Mouse (Mus musculus): ENCODE data around the gene S100a10. TPM values are rescaled to one million over a fixed set of nuclear protein-coding genes. Genes with fewer than 3 reads are reported as not detected.

The S100a10 gene
- polyA plus RNA-seq, 1 experiment from 2014 or later, result 430 TPM

DNA sequence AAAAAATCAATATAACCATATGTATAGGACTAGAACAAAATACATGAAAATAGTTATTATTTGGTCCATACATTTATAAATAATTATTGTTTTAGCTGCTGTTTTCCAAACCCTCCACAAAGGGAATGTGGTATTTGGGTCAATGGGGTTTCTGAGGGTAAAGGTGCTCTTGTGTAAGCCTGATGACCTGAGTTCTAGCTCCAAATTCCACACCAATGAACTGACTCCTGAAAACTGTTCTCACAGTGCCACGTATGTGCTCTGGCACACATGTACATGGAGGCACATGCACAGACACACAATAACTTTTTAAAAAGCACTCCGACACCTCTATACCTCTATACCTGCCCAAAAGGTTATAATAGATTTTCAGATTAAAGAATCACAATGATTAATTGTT is 1.6 kb upstream of the S100a10 start:
- no peaks in the 10 kb centered on the region for H3K36me3 ChIP-seq (ENCODE audit: control insufficient read depth, insufficient read depth, low read length)
- peaks cover 14% of the 10 kb centered on the region for H3K4me1 ChIP-seq (ENCODE audit: control insufficient read depth, insufficient read depth, low read length)
- H3K4me2 ChIP-seq (replicated peaks; ENCODE audit: low read depth, low read length), result no peak overlapping the region
- H3K4me3 ChIP-seq (ENCODE audit: low read depth, low read length), result no peak overlapping the region
- H3K9ac ChIP-seq (replicated peaks; ENCODE audit: low read depth, low read length), result no peak overlapping the region
- WGBS, result 85% methylated on average over 2 of the region's 2 CpGs
- no peaks in the 10 kb centered on the region for H3K9me3 ChIP-seq (ENCODE audit: control insufficient read depth, low read depth, low read length)
- ATAC-seq (ENCODE audit: insufficient number of reproducible peaks, insufficient read depth, low FRiP score, low read depth), result no peak
- H3K27ac ChIP-seq (ENCODE audit: low read length), result no peak overlapping the region
- H3K27me3 ChIP-seq (ENCODE audit: control insufficient read depth, insufficient read depth, low read length), result no peaks in the 10 kb centered on the region

DNA sequence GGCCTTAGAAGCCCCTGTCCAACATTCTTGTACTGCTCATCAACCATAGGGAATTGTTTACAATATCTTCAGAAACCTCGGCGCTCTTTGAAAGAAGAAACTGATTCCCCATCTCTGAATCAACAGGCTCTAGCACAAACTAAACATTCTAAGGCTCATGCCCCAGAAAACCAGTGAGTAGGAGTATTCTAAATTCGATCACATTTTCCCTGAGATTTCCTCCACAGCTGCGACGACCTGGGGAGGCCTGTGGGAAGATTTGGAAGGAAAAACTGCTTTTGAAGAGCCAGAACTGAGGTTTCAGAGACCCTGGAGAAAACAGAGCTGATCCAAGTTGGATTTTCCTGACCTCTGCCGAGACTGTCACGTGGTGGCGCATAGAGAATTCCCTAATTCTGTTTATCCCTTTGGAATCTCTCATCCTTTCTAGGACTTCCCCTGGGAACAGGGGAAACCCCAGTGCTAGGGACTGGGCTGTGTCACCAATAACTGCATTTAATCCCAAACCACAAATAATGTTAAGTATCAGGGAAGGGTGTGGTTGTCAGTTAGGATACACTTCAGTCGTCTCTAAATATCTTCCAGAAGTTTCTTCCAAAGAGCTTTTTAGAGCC is 1.0 kb upstream of the S100a10 start:
- Histone ChIP-seq H3K36me3 (ENCODE audit: control insufficient read depth, insufficient read depth, low read length) (no peaks in the 10 kb centered on the region), H3K4me2 (replicated peaks; ENCODE audit: low read depth, low read length) (no peak overlapping the region), H3K4me1 (ENCODE audit: control insufficient read depth, insufficient read depth, low read length) (peaks cover 14% of the 10 kb centered on the region), H3K27ac (ENCODE audit: low read length) (no peak overlapping the region), H3K4me3 (ENCODE audit: low read depth, low read length) (no peak overlapping the region), H3K9ac (replicated peaks; ENCODE audit: low read depth, low read length) (no peak overlapping the region), H3K9me3 (ENCODE audit: control insufficient read depth, low read depth, low read length) (no peaks in the 10 kb centered on the region), H3K27me3 (ENCODE audit: control insufficient read depth, insufficient read depth, low read length) (no peaks in the 10 kb centered on the region)
- 40% methylated on average over 9 of the region's 9 CpGs for WGBS
- ATAC-seq (ENCODE audit: insufficient number of reproducible peaks, insufficient read depth, low FRiP score, low read depth), result no peak

DNA sequence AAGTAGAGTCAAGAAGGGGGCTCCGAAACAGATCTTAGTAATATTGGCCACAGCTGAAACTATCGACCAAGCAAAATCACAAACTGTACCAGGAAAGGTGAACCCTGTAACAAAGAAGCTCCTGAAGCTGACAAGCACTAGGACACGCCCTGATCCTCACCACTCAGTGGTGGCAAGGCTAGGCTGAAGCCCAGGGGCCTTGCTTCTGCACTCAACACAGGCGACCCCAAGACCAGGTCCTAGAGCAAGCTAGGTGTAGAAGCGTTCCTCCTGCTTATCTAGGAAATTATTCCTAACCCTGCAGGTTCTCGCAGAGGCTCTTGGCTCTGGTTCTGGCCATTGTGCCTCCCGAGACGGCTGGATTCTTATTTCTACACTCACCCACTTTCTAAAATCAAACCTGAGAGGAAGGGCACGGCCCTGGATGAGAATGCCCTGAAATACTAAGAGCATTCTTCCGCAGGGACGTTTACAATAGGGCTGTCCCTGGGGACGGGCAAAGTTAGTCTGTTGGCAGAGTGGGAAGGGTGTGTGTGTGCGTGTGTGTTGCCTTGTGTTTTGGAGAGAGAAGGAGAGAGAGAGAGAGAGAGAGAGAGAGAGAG is 400 bp upstream of the S100a10 start:
- Histone ChIP-seq H3K36me3 (ENCODE audit: control insufficient read depth, insufficient read depth, low read length) (no peaks in the 10 kb centered on the region), H3K4me2 (replicated peaks; ENCODE audit: low read depth, low read length) (peak overlapping the region; percentile 78), H3K4me1 (ENCODE audit: control insufficient read depth, insufficient read depth, low read length) (peaks cover 14% of the 10 kb centered on the region), H3K9me3 (ENCODE audit: control insufficient read depth, low read depth, low read length) (no peaks in the 10 kb centered on the region), H3K27ac (ENCODE audit: low read length) (0 out of 2 replicates have a peak overlapping the region, but pooled peaks have one; percentile 56), H3K9ac (replicated peaks; ENCODE audit: low read depth, low read length) (0 out of 2 replicates have a peak overlapping the region, but pooled peaks have one; percentile 11), H3K27me3 (ENCODE audit: control insufficient read depth, insufficient read depth, low read length) (no peaks in the 10 kb centered on the region), H3K4me3 (ENCODE audit: low read depth, low read length) (peak overlapping the region; percentile 58)
- WGBS, result 18% methylated on average over 13 of the region's 13 CpGs
- peak; percentile 38 for ATAC-seq (ENCODE audit: insufficient number of reproducible peaks, insufficient read depth, low FRiP score, low read depth)

DNA sequence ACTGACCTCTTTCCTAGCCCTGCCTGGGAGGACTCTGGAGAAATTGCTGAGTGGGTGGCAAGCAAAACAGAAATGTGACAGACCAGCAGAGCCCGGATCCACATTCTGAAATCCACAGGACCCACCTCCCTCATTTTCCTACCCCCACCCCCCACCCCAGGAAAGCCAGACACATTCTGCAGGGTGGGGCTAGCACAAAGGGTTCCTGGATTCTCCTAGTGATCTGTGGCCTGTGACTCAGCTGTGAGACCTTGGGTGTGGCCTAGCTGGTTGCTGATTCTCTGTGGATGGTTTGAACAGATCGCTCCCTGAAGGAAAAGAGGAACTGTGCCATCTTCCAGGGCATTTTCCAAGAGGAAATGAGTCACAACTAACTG is 986 bp downstream of the S100a10 start:
- H3K4me3 ChIP-seq (ENCODE audit: low read depth, low read length), result peak overlapping the region; percentile 58
- H3K4me1 ChIP-seq (ENCODE audit: control insufficient read depth, insufficient read depth, low read length), result peaks cover 14% of the 10 kb centered on the region
- no peaks in the 10 kb centered on the region; the same call in 1 of the 2 replicates for H3K36me3 ChIP-seq (ENCODE audit: control insufficient read depth, insufficient read depth, low read length)
- H3K9me3 ChIP-seq (ENCODE audit: control insufficient read depth, low read depth, low read length), result no peaks in the 10 kb centered on the region
- ATAC-seq (ENCODE audit: insufficient number of reproducible peaks, insufficient read depth, low FRiP score, low read depth), result no peak
- H3K27me3 ChIP-seq (ENCODE audit: control insufficient read depth, insufficient read depth, low read length), result no peaks in the 10 kb centered on the region
- peak overlapping the region; percentile 58 for H3K9ac ChIP-seq (replicated peaks; ENCODE audit: low read depth, low read length)
- WGBS, result 17% methylated on average over 2 of the region's 2 CpGs
- H3K27ac ChIP-seq (ENCODE audit: low read length), result peak overlapping the region; percentile 83; the same call in 1 of the 2 replicates
- H3K4me2 ChIP-seq (replicated peaks; ENCODE audit: low read depth, low read length), result peak overlapping the region; percentile 78

DNA sequence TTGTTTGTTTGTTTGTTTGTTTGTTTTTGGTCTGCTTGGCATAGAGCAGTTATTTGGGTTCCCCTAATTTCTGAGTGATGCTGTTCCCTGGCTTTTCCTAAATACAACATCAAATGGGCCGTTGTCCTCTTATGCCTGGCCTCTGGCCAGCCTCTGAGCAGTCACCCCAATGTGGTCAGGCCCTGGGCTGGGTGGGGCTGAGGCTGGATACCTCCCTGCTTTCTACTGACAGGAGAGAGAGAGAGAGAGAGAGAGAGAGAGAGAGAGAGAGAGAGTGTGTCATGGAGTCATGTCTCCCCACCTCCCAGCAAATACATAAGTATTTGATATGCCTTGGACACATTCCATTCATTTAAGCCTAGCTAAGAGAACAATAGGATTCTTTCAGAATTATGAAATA is 1.7 kb downstream of the S100a10 start:
- ATAC-seq (ENCODE audit: insufficient number of reproducible peaks, insufficient read depth, low FRiP score, low read depth), result no peak
- peak overlapping the region; percentile 58 for H3K4me3 ChIP-seq (ENCODE audit: low read depth, low read length)
- H3K9ac ChIP-seq (replicated peaks; ENCODE audit: low read depth, low read length), result no peak overlapping the region
- H3K4me2 ChIP-seq (replicated peaks; ENCODE audit: low read depth, low read length), result peak overlapping the region; percentile 78
- WGBS, result 57% methylated on average over 1 of the region's 1 CpGs
- H3K27me3 ChIP-seq (ENCODE audit: control insufficient read depth, insufficient read depth, low read length), result no peaks in the 10 kb centered on the region
- H3K27ac ChIP-seq (ENCODE audit: low read length), result no peak overlapping the region; the same call in 1 of the 2 replicates
- peaks cover 14% of the 10 kb centered on the region for H3K4me1 ChIP-seq (ENCODE audit: control insufficient read depth, insufficient read depth, low read length)
- peaks cover 5% of the 10 kb centered on the region; the same call in 1 of the 2 replicates for H3K36me3 ChIP-seq (ENCODE audit: control insufficient read depth, insufficient read depth, low read length)
- H3K9me3 ChIP-seq (ENCODE audit: control insufficient read depth, low read depth, low read length), result no peaks in the 10 kb centered on the region

DNA sequence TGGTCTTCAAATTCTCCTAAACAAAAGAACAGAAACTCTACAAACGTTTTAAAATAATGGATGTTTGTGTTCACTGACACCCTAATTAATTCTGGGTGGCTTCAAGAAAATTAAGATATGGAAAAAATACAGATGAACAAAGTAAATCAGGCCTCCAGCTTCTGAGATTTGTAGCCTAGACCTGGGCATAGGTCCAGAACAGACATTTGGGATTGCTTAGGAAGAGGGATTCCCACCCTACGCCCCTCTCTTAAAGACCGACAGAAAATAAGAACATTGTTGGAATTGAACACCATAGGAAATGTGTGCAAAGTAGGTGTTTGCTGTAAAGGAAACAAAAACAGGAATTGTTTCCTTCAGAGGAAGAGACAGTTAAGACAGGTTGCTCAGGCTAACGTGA is 2.6 kb downstream of the S100a10 start:
- 38% methylated on average over 4 of the region's 4 CpGs for WGBS
- Histone ChIP-seq H3K4me2 (replicated peaks; ENCODE audit: low read depth, low read length) (peak overlapping the region; percentile 78), H3K27ac (ENCODE audit: low read length) (no peak overlapping the region), H3K9ac (replicated peaks; ENCODE audit: low read depth, low read length) (no peak overlapping the region), H3K4me1 (ENCODE audit: control insufficient read depth, insufficient read depth, low read length) (peaks cover 14% of the 10 kb centered on the region), H3K36me3 (ENCODE audit: control insufficient read depth, insufficient read depth, low read length) (peaks cover 12% of the 10 kb centered on the region; the same call in 1 of the 2 replicates), H3K4me3 (ENCODE audit: low read depth, low read length) (no peak overlapping the region), H3K9me3 (ENCODE audit: control insufficient read depth, low read depth, low read length) (no peaks in the 10 kb centered on the region), H3K27me3 (ENCODE audit: control insufficient read depth, insufficient read depth, low read length) (no peaks in the 10 kb centered on the region)
- ATAC-seq (ENCODE audit: insufficient number of reproducible peaks, insufficient read depth, low FRiP score, low read depth), result no peak

DNA sequence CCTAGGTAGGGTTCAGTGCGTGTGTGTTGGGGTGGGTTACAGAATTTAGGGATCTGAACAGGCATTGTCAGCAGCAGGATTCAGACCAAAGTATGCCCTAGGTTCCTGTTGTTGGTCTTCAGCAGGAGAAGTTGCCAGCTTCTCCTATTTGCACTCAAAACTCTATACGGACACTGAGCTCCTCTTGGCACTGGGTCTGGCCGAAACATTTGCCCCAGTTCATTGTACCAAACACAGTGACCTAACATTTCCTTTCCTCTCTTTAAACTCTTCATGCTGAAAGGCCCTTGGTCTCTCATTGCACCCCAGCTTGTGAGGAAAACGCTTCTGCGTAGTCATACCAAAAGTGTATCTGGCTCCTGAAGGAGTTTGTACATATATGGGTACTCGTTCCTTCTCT is 5.1 kb downstream of the S100a10 start:
- H3K4me2 ChIP-seq (replicated peaks; ENCODE audit: low read depth, low read length), result no peak overlapping the region
- WGBS, result 84% methylated on average over 6 of the region's 6 CpGs
- ATAC-seq (ENCODE audit: insufficient number of reproducible peaks, insufficient read depth, low FRiP score, low read depth), result no peak
- H3K27ac ChIP-seq (ENCODE audit: low read length), result no peak overlapping the region
- H3K36me3 ChIP-seq (ENCODE audit: control insufficient read depth, insufficient read depth, low read length), result peaks cover 16% of the 10 kb centered on the region; the same call in 1 of the 2 replicates
- peaks cover 10% of the 10 kb centered on the region; the same call in 1 of the 2 replicates for H3K4me1 ChIP-seq (ENCODE audit: control insufficient read depth, insufficient read depth, low read length)
- H3K9ac ChIP-seq (replicated peaks; ENCODE audit: low read depth, low read length), result no peak overlapping the region
- H3K27me3 ChIP-seq (ENCODE audit: control insufficient read depth, insufficient read depth, low read length), result no peaks in the 10 kb centered on the region
- H3K9me3 ChIP-seq (ENCODE audit: control insufficient read depth, low read depth, low read length), result no peaks in the 10 kb centered on the region
- no peak overlapping the region for H3K4me3 ChIP-seq (ENCODE audit: low read depth, low read length)

DNA sequence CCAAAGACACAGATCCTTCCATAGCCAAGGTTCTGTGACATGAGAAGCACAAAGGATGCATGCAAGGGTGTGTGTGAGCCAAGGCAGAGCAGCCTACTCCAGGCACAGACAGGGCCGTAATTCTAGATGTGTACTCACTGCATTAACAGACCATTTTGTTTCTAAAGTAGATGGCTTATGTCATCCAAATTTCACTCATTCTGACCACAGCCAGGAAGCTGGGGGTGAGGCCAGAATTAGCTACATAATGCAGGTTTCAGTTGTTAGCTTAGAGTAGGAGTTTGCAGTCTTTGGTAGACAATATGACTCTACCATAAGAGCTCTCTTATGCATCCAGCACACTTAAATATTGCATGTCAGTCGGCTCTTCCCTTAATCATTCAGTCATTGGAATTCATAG is 7.5 kb downstream of the S100a10 start:
- Histone ChIP-seq H3K36me3 (ENCODE audit: control insufficient read depth, insufficient read depth, low read length) (peaks cover 17% of the 10 kb centered on the region; the same call in 1 of the 2 replicates), H3K9ac (replicated peaks; ENCODE audit: low read depth, low read length) (no peak overlapping the region), H3K9me3 (ENCODE audit: control insufficient read depth, low read depth, low read length) (no peaks in the 10 kb centered on the region), H3K4me2 (replicated peaks; ENCODE audit: low read depth, low read length) (no peak overlapping the region), H3K27me3 (ENCODE audit: control insufficient read depth, insufficient read depth, low read length) (no peaks in the 10 kb centered on the region), H3K4me1 (ENCODE audit: control insufficient read depth, insufficient read depth, low read length) (0 out of 2 replicates have a peak, but pooled peaks cover 2% of the 10 kb centered on the region), H3K27ac (ENCODE audit: low read length) (no peak overlapping the region), H3K4me3 (ENCODE audit: low read depth, low read length) (no peak overlapping the region)
- 81% methylated on average over 2 of the region's 2 CpGs for WGBS
- peak; percentile 18; the same call in 1 of the 2 replicates for ATAC-seq (ENCODE audit: insufficient number of reproducible peaks, insufficient read depth, low FRiP score, low read depth)

Data from stomach, embryonic 14.5 days (tissue).